Mouse (Mus musculus): ENCODE results near the gene Zfp637. TPM values are rescaled to one million over a fixed set of nuclear protein-coding genes. Genes with fewer than 3 reads are reported as not detected.

The Zfp637 gene
- polyA plus RNA-seq (2016; fragmentation: Nextera tagmentation; extraction: Ambion mirVana), result 127 and 136 TPM in 2 replicates

DNA sequence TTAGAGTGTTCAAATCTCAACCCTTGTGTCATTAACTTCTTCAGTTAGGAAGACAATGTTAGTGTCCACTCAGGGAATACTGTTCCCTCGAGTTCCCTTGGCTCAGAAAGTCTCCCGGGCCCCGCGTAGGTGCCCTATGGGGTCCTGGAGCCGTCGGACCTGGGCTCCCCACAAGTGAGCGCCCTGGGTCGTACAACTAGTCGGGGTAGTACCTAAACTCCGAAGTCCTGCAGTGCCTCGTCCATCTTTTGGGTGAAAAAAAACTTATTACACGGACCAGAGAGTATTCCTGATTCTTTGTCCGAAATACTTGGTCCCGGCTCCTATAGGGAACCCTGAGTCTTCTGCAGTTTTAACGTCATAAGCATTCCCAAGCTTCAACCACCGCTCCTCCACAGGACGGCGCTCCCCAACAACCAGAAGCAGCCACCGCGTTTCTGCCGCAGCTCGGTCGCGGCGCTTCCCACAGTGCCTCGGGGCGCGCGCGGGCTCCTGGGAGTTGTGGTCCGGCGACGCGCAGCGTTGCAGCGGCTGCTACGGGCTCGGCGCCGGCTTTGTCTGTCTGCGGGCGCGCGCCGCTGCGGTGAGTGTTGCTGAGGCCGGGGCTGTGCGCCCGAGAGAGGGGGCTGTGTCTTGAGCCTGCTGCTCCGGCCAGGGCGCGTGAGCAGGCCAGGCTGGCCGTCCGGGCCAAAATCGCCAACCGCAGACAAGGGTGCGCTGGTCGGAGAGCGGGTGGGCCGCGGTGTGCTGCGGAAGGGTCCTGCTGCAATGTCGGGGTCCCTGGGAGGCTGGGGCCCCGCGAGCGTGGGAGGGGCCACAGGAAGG is at the start of gene Zfp637:
Gene Zfp637, plus strand, starts transcription at position 495 of the 825 bp plus-strand sequence.
- H3K9ac ChIP-seq, result peak within 1 kb of the TSS; percentile 97
- H3K27me3 ChIP-seq, result 0 out of 2 replicates have a peak, but pooled peaks cover 1% of the 10 kb centered on the region
- H3K36me3 ChIP-seq (replicated peaks), result peaks cover 29% of the 10 kb centered on the region
- H3K4me3 ChIP-seq (replicated peaks), result peak within 1 kb of the TSS; percentile 88
- WGBS, result under 1% methylated on average over 66 of the region's 66 CpGs
- H3K9me3 ChIP-seq, result no peaks in the 10 kb centered on the region
- ATAC-seq (ENCODE audit: low FRiP score), result peak; percentile 97
- peak within 1 kb of the TSS; percentile 96 for H3K27ac ChIP-seq
- H3K4me2 ChIP-seq, result peak within 1 kb of the TSS; percentile 67
- peaks cover 13% of the 10 kb centered on the region for H3K4me1 ChIP-seq

DNA sequence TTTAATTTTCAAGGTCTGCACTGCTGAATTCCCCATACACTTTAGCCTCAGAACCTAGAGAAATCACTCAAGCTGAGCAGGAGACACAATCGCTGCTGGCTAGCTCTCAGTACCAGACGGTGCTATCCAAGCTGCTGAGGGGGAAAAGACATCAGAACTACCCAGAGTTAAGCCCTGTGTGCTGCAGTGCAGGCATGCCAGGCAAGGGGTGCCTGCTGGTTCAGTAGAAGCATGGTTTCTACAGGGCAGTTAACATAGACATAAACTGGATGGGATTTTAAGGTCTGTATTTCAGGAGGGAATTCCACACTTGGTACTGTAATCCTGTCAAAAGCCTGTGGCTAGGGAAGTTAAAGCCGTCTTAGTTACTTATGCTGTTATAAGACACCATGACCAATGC is 45.7 kb upstream of the Zfp637 start:
- H3K4me1 ChIP-seq, result no peaks in the 10 kb centered on the region; the same call in 1 of the 2 replicates
- H3K27ac ChIP-seq, result no peak overlapping the region
- H3K9ac ChIP-seq, result no peak overlapping the region
- no peak for ATAC-seq (ENCODE audit: low FRiP score)
- 89% methylated on average over 3 of the region's 3 CpGs for WGBS
- no peak overlapping the region for H3K4me2 ChIP-seq
- no peaks in the 10 kb centered on the region for H3K27me3 ChIP-seq
- no peaks in the 10 kb centered on the region for H3K36me3 ChIP-seq (replicated peaks)
- H3K9me3 ChIP-seq, result no peaks in the 10 kb centered on the region
- H3K4me3 ChIP-seq (replicated peaks), result no peak overlapping the region

DNA sequence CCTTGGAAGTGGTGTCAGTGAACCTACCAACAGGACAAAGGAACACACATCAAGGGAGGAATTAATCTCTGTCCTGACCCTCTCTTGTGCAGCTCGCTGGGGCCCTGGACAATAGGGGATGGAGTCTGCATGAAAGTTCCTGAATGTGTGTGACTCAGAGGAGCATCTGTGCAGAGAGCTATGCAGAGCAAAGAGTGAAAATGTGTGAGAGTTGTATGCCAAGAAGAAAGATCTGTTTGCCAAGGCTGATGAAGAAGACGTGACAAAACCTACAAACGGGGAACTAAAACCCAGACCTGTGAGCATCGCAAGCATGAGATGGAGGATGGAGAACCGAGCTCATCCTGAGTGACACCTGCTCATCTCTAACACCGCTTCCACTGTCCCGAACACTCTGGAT is 40.2 kb upstream of the Zfp637 start:
- no peak for ATAC-seq (ENCODE audit: low FRiP score)
- H3K4me2 ChIP-seq, result no peak overlapping the region

DNA sequence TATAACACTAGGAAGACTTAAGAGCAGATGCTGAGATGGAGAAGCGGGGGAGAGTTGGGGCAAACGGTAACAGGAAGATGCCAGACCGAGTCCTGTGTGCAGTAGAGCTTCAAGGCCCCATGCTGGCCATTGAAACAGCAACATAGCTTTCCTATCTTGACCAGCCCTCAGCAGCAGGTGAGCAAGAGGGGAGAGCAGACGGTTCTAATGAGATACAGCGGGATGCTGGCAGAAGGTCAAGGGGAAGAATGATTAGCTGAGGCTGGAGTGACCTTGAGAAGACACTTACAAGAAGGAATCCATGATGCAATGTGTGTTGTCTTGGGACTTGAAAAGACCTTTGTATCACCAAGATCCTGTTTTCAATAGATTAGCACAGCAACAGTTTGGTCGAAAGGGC is 39.2 kb upstream of the Zfp637 start:
- WGBS, result 80% methylated on average over 6 of the region's 6 CpGs
- Histone ChIP-seq H3K4me3 (replicated peaks) (no peak overlapping the region), H3K36me3 (replicated peaks) (no peaks in the 10 kb centered on the region), H3K9me3 (no peaks in the 10 kb centered on the region), H3K4me1 (peaks cover 3% of the 10 kb centered on the region; the same call in 1 of the 2 replicates), H3K27ac (no peak overlapping the region), H3K4me2 (no peak overlapping the region), H3K9ac (no peak overlapping the region), H3K27me3 (no peaks in the 10 kb centered on the region)
- ATAC-seq (ENCODE audit: low FRiP score), result no peak

More for the DNA sequence above, 40.2 kb upstream of the Zfp637 start:
- no peak overlapping the region for H3K9ac ChIP-seq
- WGBS, result 80% methylated on average over 7 of the region's 7 CpGs
- no peaks in the 10 kb centered on the region for H3K27me3 ChIP-seq
- H3K4me3 ChIP-seq (replicated peaks), result no peak overlapping the region
- no peak overlapping the region for H3K27ac ChIP-seq
- no peaks in the 10 kb centered on the region for H3K36me3 ChIP-seq (replicated peaks)
- H3K4me1 ChIP-seq, result peaks cover 3% of the 10 kb centered on the region; the same call in 1 of the 2 replicates
- H3K9me3 ChIP-seq, result no peaks in the 10 kb centered on the region

DNA sequence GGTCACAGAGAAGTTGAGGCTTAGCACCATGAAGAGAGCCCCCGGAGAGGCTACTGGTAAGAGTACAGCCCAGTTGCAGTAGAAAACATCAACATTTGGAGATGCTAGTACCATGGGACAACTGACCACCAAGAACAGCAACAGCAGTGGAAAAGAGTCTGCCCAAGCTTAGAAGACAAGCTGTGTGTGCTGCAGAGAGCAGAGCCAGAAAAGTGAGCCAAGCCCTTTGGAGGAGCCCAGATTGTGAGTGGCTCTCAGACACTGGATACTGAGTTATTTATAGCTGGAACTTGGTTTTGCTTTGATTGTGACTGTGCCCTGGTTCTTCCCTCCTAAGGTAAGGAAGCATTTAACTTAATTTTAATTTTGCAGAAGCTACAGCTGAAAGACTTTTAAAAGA is 33.2 kb upstream of the Zfp637 start:
- H3K4me3 ChIP-seq (replicated peaks), result no peak overlapping the region
- no peaks in the 10 kb centered on the region for H3K9me3 ChIP-seq
- H3K27me3 ChIP-seq, result no peaks in the 10 kb centered on the region
- WGBS, result 92% methylated on average over 1 of the region's 1 CpGs
- H3K27ac ChIP-seq, result no peak overlapping the region
- no peak overlapping the region for H3K4me2 ChIP-seq
- no peak for ATAC-seq (ENCODE audit: low FRiP score)
- no peaks in the 10 kb centered on the region for H3K36me3 ChIP-seq (replicated peaks)
- no peak overlapping the region for H3K9ac ChIP-seq
- H3K4me1 ChIP-seq, result no peaks in the 10 kb centered on the region

DNA sequence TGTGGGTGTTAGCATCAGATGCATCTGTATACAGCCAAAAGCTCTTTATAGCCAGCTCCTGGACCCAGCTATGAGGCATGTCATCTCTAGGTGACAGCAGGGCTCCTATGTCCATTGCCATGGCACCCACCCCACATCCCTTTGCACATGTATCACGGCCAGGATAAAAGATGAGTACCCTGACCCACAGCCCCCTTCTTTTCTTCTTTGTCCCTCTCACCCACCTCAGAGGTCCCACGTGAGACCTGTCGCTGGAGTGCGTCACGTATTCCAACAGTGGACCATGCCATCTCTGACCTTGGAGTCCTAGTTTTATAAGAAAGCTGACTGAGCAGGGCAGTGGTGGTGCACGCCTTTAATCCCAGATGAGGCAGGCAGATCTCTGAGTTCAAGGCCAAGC is 31.2 kb upstream of the Zfp637 start:
- Histone ChIP-seq H3K27me3 (no peaks in the 10 kb centered on the region), H3K4me3 (replicated peaks) (no peak overlapping the region), H3K9me3 (no peaks in the 10 kb centered on the region), H3K4me2 (no peak overlapping the region), H3K9ac (no peak overlapping the region), H3K27ac (no peak overlapping the region), H3K36me3 (replicated peaks) (no peaks in the 10 kb centered on the region), H3K4me1 (no peaks in the 10 kb centered on the region)
- no peak for ATAC-seq (ENCODE audit: low FRiP score)
- WGBS, result 92% methylated on average over 6 of the region's 6 CpGs

DNA sequence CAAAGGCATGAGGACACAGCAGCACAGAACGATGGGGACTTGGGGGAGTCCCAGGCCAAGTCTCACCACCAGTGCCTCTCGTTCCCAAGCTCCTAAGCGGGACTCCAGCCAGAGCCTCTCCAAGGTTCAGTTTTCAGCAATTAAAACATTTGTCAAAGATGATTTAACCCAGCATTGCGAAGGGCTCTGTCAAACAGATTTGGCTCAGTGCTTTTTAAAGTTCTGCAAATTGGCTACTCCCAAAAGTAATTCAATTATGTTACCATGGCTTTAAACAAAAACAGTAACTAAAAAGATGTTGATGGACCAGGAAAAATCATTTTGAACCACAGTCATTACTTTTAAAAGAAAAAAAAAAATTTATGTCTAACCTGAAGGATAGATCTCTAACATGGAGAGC is 30.3 kb upstream of the Zfp637 start:
- Histone ChIP-seq H3K27me3 (no peaks in the 10 kb centered on the region), H3K9ac (no peak overlapping the region), H3K9me3 (no peaks in the 10 kb centered on the region), H3K36me3 (replicated peaks) (no peaks in the 10 kb centered on the region), H3K4me2 (no peak overlapping the region), H3K27ac (no peak overlapping the region), H3K4me1 (no peaks in the 10 kb centered on the region), H3K4me3 (replicated peaks) (no peak overlapping the region)
- no peak for ATAC-seq (ENCODE audit: low FRiP score)
- WGBS, result 73% methylated on average over 4 of the region's 4 CpGs

DNA sequence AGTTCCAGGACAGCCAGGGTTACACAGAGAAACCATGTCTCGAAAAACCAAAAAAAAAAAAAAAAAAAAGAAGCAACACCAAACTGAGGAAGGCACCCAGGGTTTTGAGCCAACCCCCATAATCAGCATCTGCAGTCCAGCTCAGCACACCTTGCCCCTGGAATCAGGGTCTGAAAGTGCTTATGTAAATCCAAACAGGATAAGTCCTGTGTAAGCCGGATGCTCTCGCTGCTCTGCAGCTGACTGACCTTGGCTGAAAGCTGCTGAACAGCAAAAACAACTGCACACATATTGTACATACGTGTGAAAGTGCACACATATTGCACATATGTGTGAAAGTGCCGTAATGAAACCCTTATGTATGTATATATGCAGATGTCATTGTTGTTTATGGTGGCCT is 29.7 kb upstream of the Zfp637 start:
- ATAC-seq (ENCODE audit: low FRiP score), result no peak
- H3K4me1 ChIP-seq, result no peaks in the 10 kb centered on the region
- WGBS, result 82% methylated on average over 5 of the region's 5 CpGs

DNA sequence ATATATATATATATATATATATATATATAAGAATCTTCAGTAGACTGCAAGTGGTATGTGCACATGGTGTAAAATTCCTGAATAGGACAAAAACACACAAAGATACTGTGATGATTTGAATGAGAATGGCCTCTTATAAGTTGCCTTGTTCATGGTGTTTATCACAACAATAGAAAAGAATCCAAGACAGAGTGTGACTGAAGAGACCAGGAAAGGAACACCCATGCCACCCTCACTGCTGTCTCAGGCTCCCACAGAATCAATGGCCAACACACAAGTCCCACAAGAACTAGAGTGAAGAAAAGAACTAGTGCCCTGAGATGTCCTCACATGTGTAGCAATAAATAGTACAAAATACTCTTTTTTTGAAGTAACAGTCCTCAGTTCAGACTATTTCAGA is 26.3 kb upstream of the Zfp637 start:
- Histone ChIP-seq H3K9ac (no peak overlapping the region), H3K4me2 (no peak overlapping the region), H3K27me3 (no peaks in the 10 kb centered on the region), H3K4me3 (replicated peaks) (no peak overlapping the region), H3K27ac (no peak overlapping the region), H3K9me3 (no peaks in the 10 kb centered on the region), H3K4me1 (no peaks in the 10 kb centered on the region; the same call in 1 of the 2 replicates), H3K36me3 (replicated peaks) (no peaks in the 10 kb centered on the region)
- no peak for ATAC-seq (ENCODE audit: low FRiP score)

More for the DNA sequence above, 29.7 kb upstream of the Zfp637 start:
- Histone ChIP-seq H3K9me3 (no peaks in the 10 kb centered on the region), H3K27ac (no peak overlapping the region), H3K9ac (no peak overlapping the region), H3K27me3 (no peaks in the 10 kb centered on the region), H3K4me3 (replicated peaks) (no peak overlapping the region), H3K36me3 (replicated peaks) (no peaks in the 10 kb centered on the region), H3K4me2 (no peak overlapping the region)

DNA sequence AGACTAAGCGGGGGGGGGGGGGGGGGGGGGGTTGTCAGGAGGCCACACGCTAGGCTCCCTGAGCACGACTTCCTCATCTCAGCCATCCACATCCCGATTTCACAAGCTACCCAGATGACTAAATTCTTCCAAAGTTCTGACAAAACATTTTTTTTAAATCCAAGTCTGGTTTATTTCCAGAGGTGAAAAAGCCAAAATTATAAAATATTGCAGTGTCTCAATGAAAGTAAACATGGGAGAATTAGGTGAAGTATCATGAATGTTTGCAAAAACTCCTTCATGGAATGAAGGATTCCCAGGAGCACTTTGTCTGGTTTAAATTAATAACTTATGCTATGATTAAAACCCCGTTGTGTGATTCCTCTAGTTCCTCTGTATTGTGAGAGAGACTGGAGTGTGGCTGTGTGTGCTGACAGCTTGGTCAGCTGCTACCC is 23.9 kb upstream of the Zfp637 start:
- Histone ChIP-seq H3K4me2 (no peak overlapping the region), H3K9me3 (no peaks in the 10 kb centered on the region), H3K27ac (no peak overlapping the region), H3K36me3 (replicated peaks) (no peaks in the 10 kb centered on the region), H3K4me3 (replicated peaks) (no peak overlapping the region), H3K27me3 (no peaks in the 10 kb centered on the region), H3K9ac (no peak overlapping the region), H3K4me1 (no peaks in the 10 kb centered on the region; the same call in 1 of the 2 replicates)
- 85% methylated on average over 4 of the region's 5 CpGs for WGBS
- no peak for ATAC-seq (ENCODE audit: low FRiP score)

DNA sequence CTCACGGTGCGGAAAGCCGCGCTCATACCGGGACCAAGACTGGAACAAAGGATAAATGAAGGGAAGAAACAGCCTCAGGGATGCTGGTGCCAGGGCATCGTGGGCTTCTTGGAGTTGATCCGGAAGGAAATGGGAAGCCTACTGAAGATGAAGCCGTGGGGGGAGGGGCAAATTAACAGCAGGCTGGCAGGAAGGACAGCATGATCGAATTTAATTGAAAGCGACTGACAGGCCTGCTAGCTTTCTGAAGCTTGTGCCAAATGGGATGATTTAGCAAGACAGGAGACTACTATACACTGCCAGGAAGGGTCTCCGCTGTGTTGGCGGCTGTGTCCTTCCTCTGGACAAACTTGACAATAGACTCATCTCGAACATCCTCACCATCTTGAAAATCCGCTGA is 20.7 kb upstream of the Zfp637 start:
- no peaks in the 10 kb centered on the region for H3K27me3 ChIP-seq
- no peaks in the 10 kb centered on the region for H3K9me3 ChIP-seq

DNA sequence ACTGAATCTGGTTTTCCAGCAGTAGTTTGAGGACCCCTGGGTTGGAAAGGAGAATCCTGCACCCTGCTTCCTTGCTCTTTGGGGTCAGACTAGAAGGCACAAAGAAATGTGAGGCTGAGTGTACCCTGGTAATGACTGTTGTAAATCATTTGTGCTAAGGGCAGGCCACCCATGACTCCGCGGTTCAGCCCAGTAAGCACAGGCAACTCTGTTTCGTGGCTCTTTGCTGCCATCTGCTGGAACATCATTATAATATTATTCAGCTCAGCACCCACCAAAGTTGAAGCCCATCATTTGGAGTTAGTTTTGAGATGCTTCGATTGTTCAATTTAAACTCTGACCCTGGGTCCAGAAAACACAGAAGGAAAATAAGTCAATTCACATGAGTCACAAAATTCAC is 15.6 kb upstream of the Zfp637 start:
- H3K4me3 ChIP-seq (replicated peaks), result no peak overlapping the region
- no peaks in the 10 kb centered on the region for H3K4me1 ChIP-seq
- no peak overlapping the region for H3K27ac ChIP-seq
- ATAC-seq (ENCODE audit: low FRiP score), result peak; percentile 80
- H3K27me3 ChIP-seq, result peaks cover 5% of the 10 kb centered on the region; the same call in 1 of the 2 replicates
- no peak overlapping the region for H3K4me2 ChIP-seq
- H3K9me3 ChIP-seq, result no peaks in the 10 kb centered on the region
- H3K9ac ChIP-seq, result no peak overlapping the region
- no peaks in the 10 kb centered on the region for H3K36me3 ChIP-seq (replicated peaks)
- 21% methylated on average over 4 of the region's 4 CpGs for WGBS

More for the DNA sequence above, 20.7 kb upstream of the Zfp637 start:
- no peak for ATAC-seq (ENCODE audit: low FRiP score)
- no peak overlapping the region for H3K4me2 ChIP-seq
- no peaks in the 10 kb centered on the region; the same call in 1 of the 2 replicates for H3K4me1 ChIP-seq
- no peak overlapping the region for H3K27ac ChIP-seq
- no peak overlapping the region for H3K9ac ChIP-seq
- H3K4me3 ChIP-seq (replicated peaks), result no peak overlapping the region
- no peaks in the 10 kb centered on the region for H3K36me3 ChIP-seq (replicated peaks)
- WGBS, result 90% methylated on average over 14 of the region's 14 CpGs

DNA sequence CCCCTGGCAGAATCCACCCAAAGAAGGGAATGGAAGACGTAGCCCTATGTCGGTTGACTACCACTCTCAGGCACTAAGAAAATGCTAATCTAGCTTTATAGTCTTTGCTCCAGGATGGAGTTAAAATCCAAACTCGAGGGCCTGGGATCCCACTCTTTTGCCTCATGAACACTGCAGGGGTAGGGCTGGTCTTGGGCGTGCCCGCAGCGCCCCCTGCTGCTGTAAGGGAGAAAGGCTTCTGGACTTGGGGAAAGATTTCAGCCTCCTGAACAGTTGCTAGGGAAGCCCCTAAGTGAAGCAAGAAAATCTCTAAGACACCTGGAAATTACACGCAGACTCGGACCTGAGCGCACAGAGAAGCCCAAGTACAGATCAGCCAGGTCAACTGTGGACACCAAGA is 12.7 kb upstream of the Zfp637 start:
- Histone ChIP-seq H3K9me3 (no peaks in the 10 kb centered on the region), H3K27ac (no peak overlapping the region), H3K4me2 (no peak overlapping the region), H3K36me3 (replicated peaks) (no peaks in the 10 kb centered on the region), H3K4me1 (no peaks in the 10 kb centered on the region), H3K9ac (no peak overlapping the region), H3K4me3 (replicated peaks) (no peak overlapping the region), H3K27me3 (peaks cover 5% of the 10 kb centered on the region; the same call in 1 of the 2 replicates)
- WGBS, result 20% methylated on average over 9 of the region's 9 CpGs
- ATAC-seq (ENCODE audit: low FRiP score), result 0 out of 2 replicates have a peak, but pooled peaks have one; percentile 3
